Mouse (Mus musculus): ENCODE data around the gene AL732309.1.
"Not testable (repeated sequence)": the region's sequence is repeated elsewhere in the genome, so short reads cannot be mapped to it uniquely, and the experiment has no call there.

AL732309.1 gene

DNA sequence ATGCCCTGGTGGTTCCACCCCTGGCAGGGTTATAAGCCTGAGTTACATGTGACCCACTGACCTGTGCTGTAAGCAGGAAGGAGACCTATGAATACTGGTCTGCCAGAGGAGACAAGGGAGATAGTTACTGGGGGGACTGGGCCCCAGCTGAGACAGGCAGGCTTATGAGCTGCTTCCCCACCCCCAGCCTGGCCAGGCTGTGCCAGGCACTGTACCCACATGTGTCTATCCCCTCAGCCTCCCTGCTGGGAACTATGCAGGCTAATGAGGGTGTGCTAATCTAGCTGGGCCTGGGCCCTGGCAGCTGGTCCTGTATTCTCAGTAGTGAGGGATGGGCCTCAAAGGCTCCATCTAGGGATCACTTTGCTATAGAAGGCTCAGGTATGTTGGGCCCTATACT, 20.6 kb upstream of the AL732309.1 start:
- no peak for DNase-seq

DNA sequence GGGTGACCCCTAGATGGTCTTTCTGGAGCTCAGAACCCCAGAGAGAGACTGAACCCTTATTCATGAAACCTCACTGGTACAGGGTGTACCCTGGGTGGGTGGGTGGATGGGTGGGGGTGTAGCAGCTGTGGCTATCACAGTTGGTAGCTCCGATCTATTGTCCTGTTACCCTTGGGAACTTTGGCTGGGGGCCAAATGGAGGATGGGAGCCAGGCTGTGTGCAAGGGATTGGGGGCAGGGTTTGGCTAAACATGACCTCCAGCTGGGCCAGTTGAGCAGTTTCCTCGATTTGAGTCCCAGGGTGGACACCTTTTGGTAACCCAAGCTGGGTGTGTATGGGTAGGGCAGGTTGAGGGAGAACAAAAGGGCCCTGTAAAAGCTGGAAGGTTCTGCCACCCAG, 20.1 kb upstream of the AL732309.1 start:
- no peak for DNase-seq

DNA sequence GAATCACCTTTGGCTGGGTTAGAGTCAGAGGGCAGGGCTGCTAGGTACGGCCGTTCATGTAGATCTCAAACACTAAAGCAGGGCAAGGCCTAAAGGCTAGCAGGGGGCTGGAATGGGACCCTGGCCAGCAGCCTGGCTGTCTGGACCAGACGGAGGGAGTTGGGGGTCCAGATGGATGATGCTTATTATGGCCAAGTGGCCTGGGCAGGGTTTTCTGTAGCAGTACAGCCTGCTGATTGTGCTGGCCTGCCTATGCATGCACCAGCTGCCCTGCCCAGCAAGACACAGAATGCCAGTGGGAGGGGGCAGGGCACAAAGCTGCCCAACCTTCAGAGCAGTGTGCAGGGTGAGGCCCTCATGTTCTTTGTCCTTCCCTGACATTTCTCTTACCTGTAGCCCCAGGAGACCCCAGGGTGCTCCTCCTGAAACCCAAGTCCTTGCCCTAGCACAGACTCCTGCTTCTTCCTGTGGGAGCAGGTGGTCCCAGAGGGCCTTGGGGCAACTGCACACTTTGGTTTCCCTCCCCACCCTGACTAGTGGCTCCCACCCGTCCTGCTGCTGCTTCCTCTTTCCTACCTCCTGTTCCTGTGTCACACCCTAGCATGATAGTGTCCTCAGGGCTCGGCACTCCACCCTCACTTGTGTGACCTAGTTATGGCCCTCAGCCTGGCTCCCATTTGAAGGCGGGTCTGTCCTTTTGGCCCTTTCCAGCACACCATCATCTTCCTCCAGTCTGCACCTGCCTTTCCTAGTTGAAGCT, 19.4 kb upstream of the AL732309.1 start:
- DNase-seq: no peak

DNA sequence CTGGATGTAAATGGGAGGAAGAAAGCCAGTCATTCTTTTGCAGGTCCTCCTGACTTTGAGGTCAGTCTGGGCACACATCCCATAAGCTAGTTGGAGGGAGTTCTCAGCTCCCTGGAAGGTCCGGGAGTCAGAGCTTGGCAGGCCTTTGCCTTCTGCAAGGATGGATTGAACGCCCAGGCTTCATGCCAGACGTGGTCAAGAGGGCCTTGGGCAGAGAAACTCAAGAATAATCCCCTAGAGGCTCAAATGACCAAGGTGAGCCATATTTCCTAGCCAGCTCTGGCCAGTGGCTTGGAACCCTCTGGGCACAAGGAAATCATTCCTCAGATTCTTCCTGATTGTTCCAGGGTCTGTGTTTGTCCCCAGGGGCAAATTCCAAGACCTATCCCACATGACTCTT, 18.2 kb upstream of the AL732309.1 start:
- no peak for DNase-seq

DNA sequence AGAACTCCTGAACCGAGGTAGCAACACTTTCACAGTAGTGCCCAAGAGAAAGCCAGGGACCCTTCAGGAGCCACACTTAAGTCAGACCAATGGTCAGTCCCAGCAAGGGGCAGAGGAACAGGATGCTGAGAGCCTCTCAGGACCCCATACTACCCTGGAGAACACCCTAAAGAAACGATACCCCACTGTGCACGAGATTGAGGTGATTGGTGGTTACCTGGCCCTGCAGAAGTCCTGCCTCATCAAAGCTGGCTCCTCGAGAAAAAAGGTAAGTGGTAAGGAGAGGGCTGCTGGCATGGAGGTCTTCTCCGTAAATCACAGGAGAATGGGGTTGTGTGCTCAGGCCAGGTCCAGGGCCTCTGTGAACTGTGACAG, 17.6 kb upstream of the AL732309.1 start:
- DNase-seq: no peak

DNA sequence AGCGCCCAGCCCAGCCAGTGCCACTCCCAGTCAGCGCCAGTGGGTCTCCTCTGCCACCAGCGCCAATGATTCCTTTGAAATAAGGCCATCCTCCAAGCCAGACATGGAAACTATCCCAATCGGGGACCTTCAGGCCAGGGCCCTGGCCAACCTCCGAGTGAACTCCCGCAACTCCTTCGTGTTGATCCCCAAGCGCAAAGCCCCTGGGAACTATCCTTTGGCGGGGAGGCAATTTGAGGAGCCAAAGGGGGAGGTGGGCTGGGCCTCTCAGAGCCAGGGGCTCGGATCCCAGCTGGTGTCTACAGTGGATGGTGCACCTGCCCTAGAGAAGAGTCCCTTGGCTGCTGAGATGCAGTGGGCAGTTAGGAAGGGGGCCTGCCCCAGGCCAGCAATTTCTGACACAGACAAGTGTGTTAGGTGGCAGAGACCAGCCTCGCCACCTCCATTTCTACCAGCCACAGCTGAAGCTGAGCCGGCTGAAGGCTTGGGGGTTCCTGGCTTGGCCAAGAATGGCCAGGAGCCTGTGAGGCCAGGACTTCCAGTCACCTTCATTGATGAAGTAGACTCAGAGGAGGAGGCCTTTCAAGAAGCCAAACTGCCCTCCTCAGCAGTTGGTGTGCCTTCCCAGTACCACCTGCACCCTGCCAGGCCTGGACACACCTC, 17.1 kb upstream of the AL732309.1 start:
- DNase-seq: no peak

DNA sequence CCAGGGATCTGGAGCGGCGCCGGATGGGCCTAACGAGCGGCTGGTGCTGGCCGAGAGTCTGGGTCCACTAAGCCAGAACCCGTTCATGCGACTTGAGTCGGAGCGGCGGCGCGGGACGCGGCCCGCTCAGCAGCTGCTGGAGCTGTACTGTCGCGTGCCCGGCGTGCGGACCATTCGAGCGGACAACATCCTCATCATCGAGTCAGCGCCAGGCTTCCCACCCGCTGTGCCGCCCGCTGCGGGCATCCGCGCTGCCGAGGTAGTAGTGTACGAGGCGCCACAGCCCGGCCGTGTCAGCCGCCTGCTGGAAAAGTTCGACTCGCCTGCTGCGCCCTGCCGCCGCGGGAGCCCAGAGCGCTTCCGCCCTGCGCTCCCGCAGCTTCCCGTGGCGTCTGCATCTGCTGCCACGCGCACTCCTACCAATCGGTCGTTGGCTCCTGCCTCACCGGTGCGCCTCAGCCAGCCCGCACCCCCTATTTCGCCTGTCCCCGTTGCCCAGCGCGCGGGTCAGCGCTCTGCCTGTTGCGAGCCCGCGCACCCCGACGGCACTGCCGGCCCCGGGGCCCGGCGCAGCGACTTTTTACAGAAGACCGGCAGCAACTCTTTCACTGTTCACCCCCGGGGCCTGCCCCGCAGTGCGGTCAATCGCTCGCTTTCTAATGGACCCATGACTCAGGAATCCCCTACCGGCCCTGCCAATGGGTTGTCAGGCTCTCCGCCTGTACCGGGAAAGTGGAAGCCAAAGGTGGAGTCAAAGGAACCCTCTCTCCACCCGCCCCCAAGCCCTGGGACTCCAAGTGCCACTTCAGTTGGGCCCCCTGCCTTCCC, 16.3 kb upstream of the AL732309.1 start:
- DNase-seq: peak; percentile 74

DNA sequence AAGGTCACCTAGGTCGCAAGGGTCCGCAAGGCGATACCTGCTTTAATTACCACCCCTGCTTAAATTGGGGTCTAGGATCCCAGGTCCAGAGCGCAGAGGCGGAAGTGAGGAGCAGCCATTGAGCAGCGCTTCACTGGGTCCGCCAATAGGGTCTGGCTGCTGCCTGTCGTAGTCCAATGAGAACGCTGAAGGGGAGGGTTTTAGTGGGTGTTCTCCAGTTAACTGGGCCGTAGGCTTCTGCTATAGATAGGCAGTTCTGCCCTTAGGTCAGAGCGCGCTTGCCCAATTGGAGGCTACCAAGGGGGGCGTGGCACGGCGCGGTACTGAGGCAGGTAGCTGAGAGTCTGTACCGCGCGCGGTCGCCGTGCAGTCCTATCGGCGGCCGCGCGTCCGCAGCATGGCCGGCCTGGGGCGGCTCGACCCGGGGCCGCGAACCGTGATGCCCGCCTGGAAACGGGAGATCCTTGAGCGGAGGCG, 15.7 kb upstream of the AL732309.1 start, which contains the start of gene Tprn:
Tprn (plus strand) TSS at position 328 of the 477 bp plus-strand sequence.
- DNase-seq: peak; percentile 97

DNA sequence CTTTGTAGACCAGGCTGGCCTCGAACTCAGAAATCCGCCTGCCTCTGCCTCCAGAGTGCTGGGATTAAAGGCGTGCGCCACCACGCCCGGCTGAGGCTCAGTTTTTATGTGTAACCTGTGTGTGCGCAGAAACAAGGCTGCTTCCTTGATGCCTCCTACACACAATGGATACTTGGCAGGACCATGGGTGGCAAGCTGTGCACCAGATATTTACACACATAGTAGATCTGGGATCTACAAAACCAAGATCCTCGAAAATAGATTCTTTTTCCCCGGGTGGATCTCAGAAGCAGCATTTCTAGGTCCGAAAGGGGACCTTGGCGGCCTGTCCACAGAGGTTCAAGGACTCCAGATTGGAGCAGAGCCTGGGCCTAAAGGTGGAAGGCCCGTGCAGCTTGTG, 15.2 kb upstream of the AL732309.1 start:
- no peak for DNase-seq

DNA sequence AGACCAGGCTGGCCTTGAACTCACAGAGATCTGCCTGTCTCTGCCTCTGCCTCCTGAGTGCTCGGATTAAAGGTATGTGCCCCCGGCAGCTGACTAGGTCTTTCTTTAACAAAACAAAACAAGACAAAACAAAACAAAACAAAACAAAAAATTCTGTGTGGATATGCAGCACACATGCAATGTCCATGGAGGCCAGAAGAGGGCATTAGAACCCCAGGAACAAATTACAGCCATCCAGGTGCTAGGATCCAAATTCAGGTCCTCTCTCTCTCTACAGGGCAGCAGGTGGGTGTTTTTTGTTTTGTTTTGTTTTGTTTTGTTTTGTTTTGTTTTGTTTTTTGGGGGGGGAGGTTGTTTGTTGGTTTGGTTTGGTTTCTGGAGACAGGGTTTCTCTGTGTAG, 12.2 kb upstream of the AL732309.1 start:
- DNase-seq: no peak

DNA sequence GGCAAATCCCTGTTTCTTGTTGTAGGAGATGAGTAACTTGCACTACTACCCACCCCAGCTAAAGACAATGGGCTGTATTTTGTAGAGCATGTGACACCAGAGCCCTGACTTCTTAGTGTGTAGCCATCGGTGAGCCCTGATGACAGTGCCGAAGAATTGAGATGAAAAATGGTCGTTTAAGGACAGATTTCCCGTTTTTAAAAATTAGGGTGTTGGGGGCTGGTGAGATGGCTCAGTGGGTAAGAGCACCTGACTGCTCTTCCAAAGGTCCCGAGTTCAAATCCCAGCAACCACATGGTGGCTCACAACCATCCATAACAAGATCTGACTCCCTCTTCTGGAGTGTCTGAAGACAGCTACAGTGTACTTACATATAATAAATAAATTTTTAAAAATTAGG, 10.6 kb upstream of the AL732309.1 start:
- not testable (repeated sequence) for DNase-seq

DNA sequence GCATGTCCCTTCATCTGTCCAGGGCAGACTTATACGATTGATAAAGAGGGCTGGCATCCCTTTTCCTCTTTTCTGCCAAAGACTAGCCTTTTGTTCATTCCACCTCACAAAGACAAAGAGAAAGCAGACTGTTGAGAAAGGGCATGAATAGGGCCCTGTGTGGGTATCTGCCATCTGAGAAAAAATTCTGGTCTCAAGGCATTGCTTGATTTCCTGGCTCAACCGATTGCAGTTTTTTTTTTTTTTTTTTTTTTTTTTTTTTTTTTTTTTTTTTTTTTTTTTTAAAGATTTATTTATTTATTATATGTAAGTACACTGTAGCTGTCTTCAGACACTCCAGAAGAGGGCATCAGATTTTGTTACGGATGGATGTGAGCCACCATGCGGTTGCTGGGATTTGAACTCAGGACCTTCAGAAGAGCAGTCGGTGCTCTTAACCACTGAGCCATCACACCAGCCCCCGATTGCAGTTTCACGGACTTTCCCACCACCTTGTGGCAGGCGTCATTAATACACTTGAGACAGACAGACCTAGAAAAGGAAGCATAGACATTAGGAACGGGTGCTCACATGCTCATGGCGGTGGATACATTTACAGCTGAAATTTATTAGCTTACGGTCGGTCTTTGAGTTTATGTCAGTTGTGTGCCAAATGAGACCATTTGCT, 9.9 kb upstream of the AL732309.1 start:
- DNase-seq: peak; percentile 78

DNA sequence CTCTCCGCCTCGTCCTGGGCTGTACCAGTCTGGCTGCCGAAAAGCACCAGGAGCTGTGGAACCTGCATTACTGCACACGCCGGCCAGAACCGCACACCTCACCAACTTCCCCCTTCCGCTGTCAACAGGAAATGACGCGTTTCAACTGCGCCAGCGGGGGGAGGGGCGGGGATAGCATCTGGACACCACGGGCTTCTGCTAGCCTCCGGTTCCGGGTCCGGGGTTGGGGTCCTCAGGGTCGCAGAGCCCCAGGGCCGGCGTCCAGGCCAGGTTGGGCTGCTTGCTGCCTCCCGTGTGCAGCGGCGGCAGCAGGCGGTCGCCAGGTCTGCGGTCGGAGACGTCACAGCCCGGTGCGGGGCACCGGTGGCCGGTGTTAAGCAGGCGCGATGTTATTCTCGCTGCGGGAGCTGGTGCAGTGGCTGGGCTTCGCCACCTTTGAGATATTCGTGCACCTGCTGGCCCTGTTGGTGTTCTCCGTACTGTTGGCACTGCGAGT, 8.7 kb upstream of the AL732309.1 start, which contains the start of gene Tmem203:
Tmem203 (plus strand) TSS at position 156 of the 496 bp plus-strand sequence.
- DNase-seq: peak; percentile 88

DNA sequence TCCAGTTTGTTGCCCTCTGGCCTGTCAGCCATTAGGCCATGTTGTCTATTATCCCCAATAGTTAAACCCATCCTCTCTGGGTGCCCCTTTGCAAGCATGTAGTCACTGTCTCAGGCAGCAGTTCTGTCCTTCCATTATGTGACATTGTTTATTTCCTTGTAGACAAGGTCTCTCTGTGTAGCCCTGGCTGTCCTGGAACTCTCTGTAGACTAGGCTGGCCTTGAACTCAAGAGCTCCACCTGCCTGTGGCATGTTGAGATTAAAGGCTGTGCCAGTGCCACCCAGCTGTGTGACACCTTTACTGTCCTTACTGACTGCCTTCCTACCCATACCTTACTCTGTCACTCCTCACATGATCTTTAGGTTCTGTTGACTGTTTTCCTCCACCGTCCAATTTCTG, 5.7 kb upstream of the AL732309.1 start:
- peak; percentile 44 for DNase-seq

DNA sequence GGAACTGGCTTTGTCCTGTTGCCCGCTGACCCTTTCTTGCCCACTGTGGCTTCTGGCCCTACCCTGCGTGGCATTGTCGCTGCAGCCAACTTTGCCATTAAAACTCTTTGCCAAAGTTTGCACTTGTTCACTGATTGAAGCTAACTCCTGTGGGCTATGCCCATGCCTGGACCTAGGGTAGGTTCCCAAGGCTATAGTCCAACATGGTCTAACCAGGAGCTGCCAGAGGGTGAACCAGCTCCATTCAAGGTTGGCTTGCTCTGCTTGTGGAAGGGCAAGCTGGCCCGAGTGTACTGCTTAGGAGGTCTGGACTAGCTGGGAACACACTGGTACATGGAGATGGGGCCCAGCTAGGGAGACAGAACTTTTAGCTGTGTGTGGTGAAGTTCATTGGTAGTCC, 2.5 kb downstream of the AL732309.1 start:
- no peak for DNase-seq

DNA sequence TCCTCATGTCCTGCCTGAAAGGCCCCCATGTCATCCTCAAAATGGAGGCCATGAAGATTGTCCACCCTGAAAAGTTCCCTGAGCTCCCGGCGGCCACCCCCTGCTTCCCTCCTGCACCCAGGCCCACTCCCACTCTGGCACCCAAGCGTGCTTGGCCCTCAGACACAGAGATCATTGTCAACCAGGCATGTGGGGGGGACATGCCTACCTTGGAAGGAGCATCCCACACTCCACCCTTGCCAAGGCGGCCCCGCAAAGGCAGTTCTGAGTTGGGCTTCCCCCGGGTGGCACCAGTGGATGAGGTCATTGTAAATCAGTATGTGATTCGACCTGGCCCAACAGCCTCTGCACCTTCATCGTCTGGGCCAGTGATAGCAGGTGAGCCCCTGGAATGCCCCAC, 3.3 kb downstream of the AL732309.1 start:
- no peak for DNase-seq

DNA sequence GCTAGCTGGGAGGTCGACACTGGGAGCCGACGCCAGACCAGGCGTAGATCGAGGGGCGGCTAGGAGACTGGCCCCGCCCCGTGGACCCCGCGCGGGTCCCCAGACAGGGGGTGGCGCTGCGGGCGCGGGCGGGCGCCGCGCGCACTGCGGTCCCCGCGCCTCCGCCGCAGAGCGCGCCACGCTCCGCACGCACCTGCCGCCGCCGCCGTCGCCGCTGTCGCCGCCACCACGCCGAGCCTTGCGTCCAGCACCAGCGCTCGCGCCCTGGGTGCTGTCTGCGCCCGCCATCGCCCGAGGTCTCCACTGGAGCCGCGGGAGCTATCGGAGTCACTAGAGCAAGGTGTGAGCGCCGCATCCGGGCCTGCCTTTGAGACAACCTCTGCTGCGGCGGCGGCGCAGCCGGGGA, 4.6 kb downstream of the AL732309.1 start, which contains the start of the genes Rnf208 and Cysrt1:
Rnf208 (plus strand) TSS at position 155 of the 406 bp plus-strand sequence.
Cysrt1 (minus strand) TSS at position 352 of the 406 bp plus-strand sequence.
- peak; percentile 50 for DNase-seq

DNA sequence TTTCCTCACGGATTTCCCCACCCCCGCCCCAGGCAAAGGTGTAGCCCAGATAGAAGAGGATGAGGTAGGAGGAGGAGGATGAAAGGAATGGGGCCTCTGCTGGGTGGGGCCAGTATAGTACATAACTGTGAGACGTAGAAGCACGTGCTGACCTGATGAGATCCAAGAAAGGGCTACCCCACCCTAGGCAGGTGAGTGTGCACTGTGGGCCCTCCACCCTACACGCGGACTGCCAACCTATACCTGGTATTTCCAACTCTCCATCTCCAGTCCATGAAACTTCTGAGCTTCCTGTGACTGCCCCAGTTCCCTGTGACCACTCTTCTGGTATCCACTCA, 5.3 kb downstream of the AL732309.1 start:
- no peak for DNase-seq

DNA sequence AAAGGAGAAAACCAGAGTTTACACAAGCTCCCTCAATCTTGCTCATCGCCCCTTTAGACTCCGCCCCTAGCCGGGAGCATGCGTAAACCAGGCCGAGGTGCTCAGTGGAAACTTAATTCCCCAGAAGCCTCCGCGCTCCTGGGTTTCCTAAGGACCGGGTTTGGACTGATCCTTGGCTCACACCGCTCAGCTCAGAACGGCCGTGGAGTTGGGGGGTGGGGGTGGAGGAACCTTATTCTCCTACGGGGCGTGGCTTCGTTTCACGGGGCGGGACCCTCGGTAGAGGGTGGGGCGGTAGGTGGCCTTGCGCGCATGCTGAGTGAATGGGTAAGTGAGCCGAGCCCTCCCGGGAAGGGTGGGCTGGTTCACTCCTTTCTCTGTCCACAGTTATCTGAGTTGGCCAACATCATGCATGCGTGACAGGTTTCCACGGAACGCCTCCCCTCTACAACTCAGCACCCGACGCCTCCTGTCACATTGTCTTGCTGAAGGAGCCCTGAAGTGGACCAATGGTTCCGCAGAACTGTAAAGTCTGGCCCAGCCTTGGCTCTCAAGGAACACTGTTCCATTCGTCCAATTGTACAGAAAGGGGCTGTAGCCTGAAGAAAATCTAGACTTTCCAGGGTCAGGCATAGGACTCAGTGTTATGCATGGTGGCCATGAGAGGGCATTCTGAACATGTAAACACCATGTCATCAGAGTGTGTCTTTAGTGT, 5.8 kb downstream of the AL732309.1 start:
- peak; percentile 63 for DNase-seq

DNA sequence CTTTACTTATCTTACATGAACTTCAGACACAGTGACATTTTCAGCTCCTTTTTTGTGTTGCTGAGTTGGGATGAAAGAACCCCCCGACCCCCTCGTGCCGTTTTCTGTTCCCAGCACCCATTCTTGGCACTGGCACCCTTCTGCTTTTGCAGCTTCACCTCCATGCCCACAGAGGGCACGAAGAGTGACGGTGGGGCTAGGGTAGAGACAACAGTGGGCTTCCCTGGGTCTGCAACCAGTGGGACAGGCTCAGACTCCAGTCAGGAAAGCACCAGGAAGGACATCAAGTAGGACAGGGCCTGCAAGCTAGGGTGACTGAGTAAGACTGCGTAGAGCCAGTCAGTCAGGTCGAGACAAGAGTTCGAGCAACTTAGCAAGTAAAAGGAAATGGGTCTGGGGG, 6.4 kb downstream of the AL732309.1 start:
- no peak for DNase-seq

DNA sequence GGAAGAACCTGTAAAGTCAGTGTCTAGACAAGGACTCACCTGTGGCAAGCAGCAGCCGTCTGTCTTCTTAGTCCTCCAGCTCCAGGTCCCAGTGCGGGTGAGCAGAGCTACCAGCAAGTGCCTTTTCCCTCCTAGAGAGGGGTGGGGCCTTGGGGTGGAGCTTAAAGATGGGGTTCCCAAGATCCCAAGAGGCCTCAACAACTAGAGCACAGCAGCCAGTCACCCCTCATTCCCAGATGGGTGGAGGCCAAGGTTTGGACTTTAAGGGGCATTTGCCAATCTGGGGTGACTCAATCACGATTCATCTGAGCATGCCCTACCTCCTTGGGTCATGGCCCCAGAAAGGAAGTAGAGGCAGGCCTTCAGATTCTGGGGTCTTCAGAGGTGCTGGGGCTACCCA, 6.9 kb downstream of the AL732309.1 start:
- no peak for DNase-seq

DNA sequence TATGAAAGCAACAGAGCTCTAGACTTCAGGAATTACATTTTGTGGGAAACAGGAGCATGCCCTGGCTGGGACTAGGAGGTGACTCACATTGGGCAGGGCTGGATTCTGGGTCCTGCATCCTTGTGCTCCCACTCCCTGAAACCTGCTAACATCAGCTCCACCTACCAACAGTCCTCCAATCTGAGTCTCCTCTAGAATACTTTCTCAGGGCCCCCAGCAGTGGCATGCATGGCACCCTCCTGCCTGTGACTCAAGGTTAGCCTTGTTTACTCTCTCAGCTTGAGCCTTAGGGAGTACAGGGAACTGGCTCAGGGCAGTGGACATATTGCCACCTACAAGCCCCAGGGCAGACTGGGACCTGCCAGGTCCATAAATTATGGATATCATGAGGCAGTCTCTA, 8.6 kb downstream of the AL732309.1 start:
- no peak for DNase-seq
